Mouse (Mus musculus): ENCODE measurements around the gene Pard6b.

- no peak for TF ChIP-seq POLR2A (IDR thresholded peaks at IDR 0.05; ENCODE audit: borderline replicate concordance, low read depth, low read length)
- TF ChIP-seq CTCF (IDR thresholded peaks at IDR 0.05; ENCODE audit: low read depth, low read length) = no peak
Observed at GRCm38 (mm10) chr2:168044681-168045287, 36.0 kb upstream of the Pard6b start.
